Mouse (Mus musculus) liver, embryonic 13.5 days (tissue): Measurements from ENCODE around the gene Ankrd60. TPM values are rescaled to one million over a fixed set of nuclear protein-coding genes. Genes with fewer than 3 reads are reported as not detected.

Experiments used
- ATAC-seq: fragments of 200-750 bp; cut with Nextera tagmentation; 2 replicates; pipeline ENCODE4 v1.8.0; 2017; ENCODE audit warnings: low read depth, mild to moderate bottlenecking, moderate number of reproducible peaks, moderate library complexity
- DNase-seq: peaks from one replicate; pipeline ENCODE4 v3.0.0; 2022
- H3K27ac ChIP-seq: fragments of 300-500 bp; sonication (generic); 2 replicates; pipeline ENCODE4 v1.5.1; 2015; ENCODE audit warnings: moderate library complexity, mild to moderate bottlenecking, inconsistent platforms
- H3K27me3 ChIP-seq: fragments of 300-500 bp; sonication (generic); 2 replicates; pipeline ENCODE4 v1.6.1; 2015; ENCODE audit warnings: mild to moderate bottlenecking, inconsistent platforms
- H3K36me3 ChIP-seq: fragments of 300-500 bp; sonication (generic); 2 replicates; pipeline ENCODE4 v1.6.1; 2015; ENCODE audit warnings: mild to moderate bottlenecking, inconsistent platforms
- H3K4me1 ChIP-seq: fragments of 300-500 bp; sonication (generic); replicated peaks from 2 replicates; pipeline ENCODE4 v1.6.1; 2015; ENCODE audit warnings: inconsistent platforms
- H3K4me2 ChIP-seq: fragments of 300-500 bp; sonication (generic); 2 replicates; pipeline ENCODE4 v1.6.1; 2015; ENCODE audit warnings: inconsistent platforms, mild to moderate bottlenecking, moderate library complexity
- H3K4me3 ChIP-seq: fragments of 300-500 bp; sonication (generic); replicated peaks from 2 replicates; pipeline ENCODE4 v1.5.1; 2015; ENCODE audit warnings: mild to moderate bottlenecking, inconsistent platforms
- H3K9ac ChIP-seq: fragments of 300-500 bp; sonication (generic); 2 replicates; pipeline ENCODE4 v1.6.1; 2015; ENCODE audit warnings: mild to moderate bottlenecking, inconsistent platforms
- H3K9me3 ChIP-seq: fragments of 300-500 bp; sonication (generic); replicated peaks from 2 replicates; pipeline ENCODE4 v1.6.1; 2016; ENCODE audit warnings: inconsistent platforms
- WGBS: fragments of 180-500 bp; shearing (Covaris S2); methylation state at CpG from one replicate; pipeline ENCODE4 v1.1.7; 2015; ENCODE audit not compliant: insufficient replicate concordance; 5-methylcytosine and 5-hydroxymethylcytosine counted together
- polyA plus RNA-seq: library from polyadenylated mRNA; unstranded; fragments of >200 nt; fragmentation: Nextera tagmentation; extraction: Ambion mirVana; gene quantifications from 2 replicates; pipeline ENCODE4 v1.2.1, GENCODE M21; 2015

Gene Ankrd60
- polyA plus RNA-seq, 1 experiment from 2014 or later: not detected

GRCm38 (mm10) chr2:173545992-173546703 is 32.0 kb downstream of the Ankrd60 start:
- H3K36me3 ChIP-seq: no peaks in the 10 kb centered on the region
- no peaks in the 10 kb centered on the region for H3K9me3 ChIP-seq
- ATAC-seq (no peak), DNase-seq (peak; percentile 24)
- H3K4me1 ChIP-seq: no peaks in the 10 kb centered on the region
- no peak overlapping the region for H3K4me2 ChIP-seq
- no peak overlapping the region for H3K9ac ChIP-seq
- no peak overlapping the region for H3K27ac ChIP-seq
- no peaks in the 10 kb centered on the region for H3K27me3 ChIP-seq
- WGBS: 39% methylated on average over 15 of the region's 15 CpGs
- no peak overlapping the region for H3K4me3 ChIP-seq

GRCm38 (mm10) chr2:173542716-173543115 is 35.4 kb downstream of the Ankrd60 start:
- Histone ChIP-seq H3K36me3 (no peaks in the 10 kb centered on the region), H3K9ac (no peak overlapping the region), H3K27ac (no peak overlapping the region), H3K4me1 (no peaks in the 10 kb centered on the region), H3K27me3 (no peaks in the 10 kb centered on the region), H3K4me2 (no peak overlapping the region), H3K4me3 (no peak overlapping the region), H3K9me3 (no peaks in the 10 kb centered on the region)
- DNase-seq: no peak
- ATAC-seq: no peak
- WGBS: 70% methylated on average over 4 of the region's 4 CpGs

- Histone ChIP-seq H3K4me3 (no peak overlapping the region), H3K4me1 (no peaks in the 10 kb centered on the region), H3K27ac (no peak overlapping the region), H3K27me3 (no peaks in the 10 kb centered on the region), H3K36me3 (no peaks in the 10 kb centered on the region), H3K9ac (no peak overlapping the region), H3K9me3 (no peaks in the 10 kb centered on the region), H3K4me2 (no peak overlapping the region)
- DNase-seq (no peak), ATAC-seq (no peak)
- WGBS: 7% methylated on average over 4 of the region's 4 CpGs
These were observed 36.4 kb downstream of the Ankrd60 start for GRCm38 (mm10) chr2:173541748-173542147.

- no peak overlapping the region for H3K4me2 ChIP-seq
These were observed 38.4 kb downstream of the Ankrd60 start for GRCm38 (mm10) chr2:173539781-173540180.

GRCm38 (mm10) chr2:173535886-173536285 is 42.3 kb downstream of the Ankrd60 start:
- WGBS: 67% methylated on average over 9 of the region's 9 CpGs
- Histone ChIP-seq H3K4me1 (no peaks in the 10 kb centered on the region), H3K36me3 (no peaks in the 10 kb centered on the region), H3K4me3 (no peak overlapping the region), H3K9ac (no peak overlapping the region), H3K9me3 (no peaks in the 10 kb centered on the region), H3K27me3 (no peaks in the 10 kb centered on the region), H3K4me2 (no peak overlapping the region), H3K27ac (no peak overlapping the region)
- ATAC-seq (no peak), DNase-seq (no peak)

More at GRCm38 (mm10) chr2:173539781-173540180, 38.4 kb downstream of the Ankrd60 start:
- Histone ChIP-seq H3K27ac (no peak overlapping the region), H3K4me3 (no peak overlapping the region), H3K9ac (no peak overlapping the region), H3K4me1 (no peaks in the 10 kb centered on the region), H3K9me3 (no peaks in the 10 kb centered on the region), H3K27me3 (no peaks in the 10 kb centered on the region), H3K36me3 (no peaks in the 10 kb centered on the region)
- no peak for DNase-seq
- WGBS: 61% methylated on average over 15 of the region's 15 CpGs
- ATAC-seq: no peak

- no peaks in the 10 kb centered on the region for H3K9me3 ChIP-seq
- H3K4me2 ChIP-seq: no peak overlapping the region
- H3K4me1 ChIP-seq: no peaks in the 10 kb centered on the region
- H3K27me3 ChIP-seq: no peaks in the 10 kb centered on the region
- no peak overlapping the region for H3K4me3 ChIP-seq
- 74% methylated on average over 18 of the region's 18 CpGs for WGBS
- no peak overlapping the region for H3K9ac ChIP-seq
- DNase-seq (no peak), ATAC-seq (no peak)
- no peaks in the 10 kb centered on the region for H3K36me3 ChIP-seq
- no peak overlapping the region for H3K27ac ChIP-seq
These were observed 42.8 kb downstream of the Ankrd60 start for GRCm38 (mm10) chr2:173535390-173535789.

GRCm38 (mm10) chr2:173534581-173534980 is 43.6 kb downstream of the Ankrd60 start:
- ATAC-seq (no peak), DNase-seq (no peak)
- Histone ChIP-seq H3K36me3 (no peaks in the 10 kb centered on the region), H3K4me3 (no peak overlapping the region), H3K4me2 (no peak overlapping the region), H3K27ac (no peak overlapping the region), H3K9ac (no peak overlapping the region), H3K4me1 (no peaks in the 10 kb centered on the region), H3K9me3 (no peaks in the 10 kb centered on the region), H3K27me3 (no peaks in the 10 kb centered on the region)
- 31% methylated on average over 7 of the region's 7 CpGs for WGBS

GRCm38 (mm10) chr2:173532711-173533462 is 45.3 kb downstream of the Ankrd60 start:
- Histone ChIP-seq H3K9me3 (no peaks in the 10 kb centered on the region), H3K4me2 (no peak overlapping the region), H3K9ac (no peak overlapping the region), H3K4me1 (no peaks in the 10 kb centered on the region), H3K27ac (no peak overlapping the region), H3K27me3 (no peaks in the 10 kb centered on the region), H3K4me3 (no peak overlapping the region), H3K36me3 (no peaks in the 10 kb centered on the region)
- no peak for ATAC-seq
- DNase-seq: no peak
- WGBS: 61% methylated on average over 15 of the region's 15 CpGs

- no peaks in the 10 kb centered on the region for H3K9me3 ChIP-seq
- no peak overlapping the region for H3K9ac ChIP-seq
- no peaks in the 10 kb centered on the region for H3K27me3 ChIP-seq
- no peaks in the 10 kb centered on the region for H3K36me3 ChIP-seq
- H3K27ac ChIP-seq: no peak overlapping the region
- no peak overlapping the region for H3K4me2 ChIP-seq
- 44% methylated on average over 3 of the region's 3 CpGs for WGBS
- DNase-seq: no peak
- no peak for ATAC-seq
- no peak overlapping the region for H3K4me3 ChIP-seq
- no peaks in the 10 kb centered on the region for H3K4me1 ChIP-seq
These were observed 49.7 kb downstream of the Ankrd60 start for GRCm38 (mm10) chr2:173528493-173528892.

- H3K4me2 ChIP-seq: no peak within 1 kb of the TSS
- H3K9me3 ChIP-seq: no peaks in the 10 kb centered on the region
- no peak for DNase-seq
- no peaks in the 10 kb centered on the region for H3K36me3 ChIP-seq
- H3K27ac ChIP-seq: no peak within 1 kb of the TSS
- no peak for ATAC-seq
- H3K9ac ChIP-seq: no peak within 1 kb of the TSS
- no peaks in the 10 kb centered on the region for H3K27me3 ChIP-seq
- no peak within 1 kb of the TSS for H3K4me3 ChIP-seq
- WGBS: 79% methylated on average over 18 of the region's 18 CpGs
- no peaks in the 10 kb centered on the region for H3K4me1 ChIP-seq
These were observed 55.8 kb downstream of the Ankrd60 start, which contains the start of gene 1700021F07Rik for GRCm38 (mm10) chr2:173522376-173522775. Gene 1700021F07Rik (plus strand): TSS chr2:173522586.
